Mouse (Mus musculus): Measurements from ENCODE around the gene Trib2.
A peak's percentile ranks its signal among the peaks of the same experiment; 100 is the strongest.

Gene Trib2

GRCm38 (mm10) chr12:15814249-15815081, 2.3 kb downstream of the Trib2 start:
- DNase-seq (ENCODE audit: low spot score) = no peak

- no peak for DNase-seq (ENCODE audit: low spot score)
Measured at GRCm38 (mm10) chr12:15813819-15814165, 2.9 kb downstream of the Trib2 start.

GRCm38 (mm10) chr12:15813133-15813818, 3.4 kb downstream of the Trib2 start:
- no peak for DNase-seq (ENCODE audit: low spot score)

DNA sequence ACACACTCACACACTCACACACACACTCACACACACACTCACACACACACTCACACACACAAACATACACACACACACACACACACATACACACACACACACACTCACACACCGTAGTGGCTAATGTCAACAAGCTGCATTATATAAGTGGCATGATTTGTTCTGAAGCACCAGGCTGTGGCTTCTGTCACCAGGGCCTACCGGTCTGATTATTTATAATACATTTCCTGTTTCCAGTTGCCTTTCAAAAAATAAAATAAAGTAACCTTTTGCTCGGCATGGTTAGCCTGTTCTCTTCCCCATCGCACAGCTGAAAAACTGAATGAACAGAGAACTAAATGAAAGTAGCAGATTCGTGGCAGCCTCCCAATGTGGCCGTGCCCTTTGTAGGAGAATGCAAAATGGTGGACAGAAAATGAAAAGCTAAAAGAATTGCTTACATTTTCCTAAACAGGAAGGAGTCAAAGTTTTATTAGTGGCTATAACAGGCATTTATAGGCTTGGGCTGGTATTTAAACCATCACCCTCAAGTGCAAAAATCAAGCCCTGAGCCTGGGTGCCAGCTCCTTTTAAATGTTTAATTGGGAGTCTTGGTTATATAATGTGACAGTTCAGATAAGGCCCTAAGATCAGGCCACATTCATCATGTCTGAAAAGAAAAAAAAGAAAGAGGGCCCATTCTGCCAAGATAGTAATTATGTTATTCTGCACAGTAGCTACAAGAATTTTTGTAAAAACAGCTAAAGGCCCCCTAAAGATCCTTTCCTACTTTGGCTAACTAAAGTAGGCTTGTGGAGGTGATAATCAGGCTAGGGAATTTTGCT, 4.4 kb downstream of the Trib2 start:
- no peak for DNase-seq (ENCODE audit: low spot score)

GRCm38 (mm10) chr12:15811682-15812081, 5.0 kb downstream of the Trib2 start:
- no peak for DNase-seq (ENCODE audit: low spot score)

- DNase-seq (ENCODE audit: low spot score) = no peak
Measured at GRCm38 (mm10) chr12:15810926-15811325, 5.8 kb downstream of the Trib2 start.

DNA sequence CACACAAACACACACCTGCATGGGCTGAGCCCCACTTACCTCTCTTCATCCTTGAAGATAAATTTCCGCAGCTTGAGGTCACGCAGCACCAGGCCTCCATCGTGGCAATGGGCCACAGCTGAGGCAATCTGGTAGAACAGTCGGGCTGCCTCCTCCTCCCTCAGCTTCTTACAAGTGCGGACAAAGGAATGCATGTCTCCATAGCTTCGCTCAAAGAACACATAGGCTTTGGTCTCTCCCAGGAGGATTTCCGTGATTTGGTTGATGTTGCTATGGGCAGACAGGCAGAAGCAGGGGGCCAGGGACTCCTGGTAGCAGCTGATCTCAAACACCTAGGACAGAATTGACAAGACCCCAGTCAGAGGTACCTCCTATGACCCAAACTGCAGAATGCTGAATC, 7.1 kb downstream of the Trib2 start:
- no peak for DNase-seq (ENCODE audit: low spot score)

- DNase-seq (ENCODE audit: low spot score) = no peak
Measured at GRCm38 (mm10) chr12:15809249-15809648, 7.5 kb downstream of the Trib2 start.

DNA sequence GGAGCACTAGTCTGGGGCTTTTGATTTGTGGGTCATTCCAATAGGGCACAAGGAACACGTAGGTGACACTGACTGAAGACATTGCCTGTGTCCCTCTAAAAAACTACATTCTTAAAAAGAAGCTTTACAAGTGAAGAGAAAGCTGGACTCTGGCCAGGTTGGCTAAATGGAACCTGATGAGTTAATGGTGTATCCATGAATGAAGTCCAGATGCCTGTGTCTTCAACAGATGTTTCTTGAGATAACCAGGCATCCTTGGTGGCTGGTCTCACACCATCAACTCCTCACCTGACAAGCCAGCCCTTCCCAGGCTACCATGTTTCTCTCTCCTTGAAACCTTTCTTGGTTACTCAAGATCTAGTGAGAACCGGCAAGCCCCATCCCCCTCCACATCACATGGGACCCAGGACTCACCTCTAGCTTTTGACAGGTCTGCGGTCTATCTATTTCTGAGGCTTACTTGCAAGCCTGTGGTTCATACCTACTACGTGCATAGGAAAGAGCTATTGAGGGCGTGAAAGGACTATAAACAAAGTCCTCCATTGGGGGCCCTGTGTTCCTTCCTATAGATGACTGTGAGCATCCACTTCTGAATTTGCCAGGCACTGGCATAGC, 8.4 kb downstream of the Trib2 start:
- DNase-seq (ENCODE audit: low spot score) = no peak

GRCm38 (mm10) chr12:15804931-15805331, 11.8 kb downstream of the Trib2 start:
- no peak for DNase-seq (ENCODE audit: low spot score)

DNA sequence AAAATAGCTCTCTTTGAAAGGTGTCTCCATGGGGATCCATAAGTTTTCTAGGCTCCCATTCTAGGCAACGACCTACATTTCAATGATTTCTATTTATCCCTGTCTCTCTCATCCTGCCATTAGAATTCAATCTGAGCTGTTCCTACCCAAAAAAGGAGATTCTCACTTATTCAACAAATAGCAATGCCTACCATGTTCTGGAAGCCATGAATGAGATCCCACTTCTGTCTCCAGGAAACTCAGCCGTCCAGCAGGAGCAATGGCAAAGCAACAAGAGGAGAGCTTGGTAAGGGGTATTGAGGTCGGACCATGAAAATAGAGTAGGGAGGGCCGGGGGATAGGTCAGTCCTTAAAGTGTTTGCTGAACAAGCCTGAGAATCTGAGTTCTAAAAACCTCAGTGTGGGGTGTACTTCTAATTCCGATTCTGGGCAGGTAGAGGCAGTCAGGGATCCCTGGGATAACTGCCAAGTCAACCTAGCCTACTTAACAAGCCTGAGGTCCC, 12.7 kb downstream of the Trib2 start:
- DNase-seq (ENCODE audit: low spot score) = no peak

- no peak for DNase-seq (ENCODE audit: low spot score)
Measured at GRCm38 (mm10) chr12:15801571-15801930, 15.2 kb downstream of the Trib2 start.

DNA sequence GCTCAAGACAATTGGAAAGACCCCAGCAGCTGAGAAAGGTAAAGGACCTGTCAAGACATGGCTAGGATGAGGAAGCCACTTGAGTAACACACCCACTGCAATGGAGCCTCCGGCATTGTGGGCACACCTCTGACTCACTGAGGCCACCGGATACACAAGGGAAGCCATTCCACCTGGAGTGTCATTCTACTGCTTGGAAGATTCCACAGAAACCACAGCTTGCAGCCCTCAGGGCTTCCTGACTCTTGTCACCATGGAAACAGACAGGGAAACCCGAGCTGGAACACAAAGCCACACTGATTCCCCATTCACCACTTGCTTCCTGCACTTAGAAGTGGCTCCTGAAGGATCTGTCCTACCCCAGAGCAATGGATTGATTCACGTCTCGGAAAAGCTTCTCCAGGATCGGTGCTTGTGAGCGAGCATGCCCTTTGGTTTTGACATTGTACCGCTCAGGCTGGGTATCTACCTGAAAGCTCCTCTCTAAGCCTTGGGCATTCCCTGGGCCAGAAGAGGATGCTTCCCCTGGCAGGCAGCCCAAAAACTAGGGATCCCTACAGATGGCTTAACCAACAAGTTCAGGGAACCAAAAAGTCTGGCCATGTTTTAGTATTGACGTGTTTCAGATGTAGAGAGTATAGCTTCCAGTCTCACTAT, 15.7 kb downstream of the Trib2 start:
- no peak for DNase-seq (ENCODE audit: low spot score)

DNA sequence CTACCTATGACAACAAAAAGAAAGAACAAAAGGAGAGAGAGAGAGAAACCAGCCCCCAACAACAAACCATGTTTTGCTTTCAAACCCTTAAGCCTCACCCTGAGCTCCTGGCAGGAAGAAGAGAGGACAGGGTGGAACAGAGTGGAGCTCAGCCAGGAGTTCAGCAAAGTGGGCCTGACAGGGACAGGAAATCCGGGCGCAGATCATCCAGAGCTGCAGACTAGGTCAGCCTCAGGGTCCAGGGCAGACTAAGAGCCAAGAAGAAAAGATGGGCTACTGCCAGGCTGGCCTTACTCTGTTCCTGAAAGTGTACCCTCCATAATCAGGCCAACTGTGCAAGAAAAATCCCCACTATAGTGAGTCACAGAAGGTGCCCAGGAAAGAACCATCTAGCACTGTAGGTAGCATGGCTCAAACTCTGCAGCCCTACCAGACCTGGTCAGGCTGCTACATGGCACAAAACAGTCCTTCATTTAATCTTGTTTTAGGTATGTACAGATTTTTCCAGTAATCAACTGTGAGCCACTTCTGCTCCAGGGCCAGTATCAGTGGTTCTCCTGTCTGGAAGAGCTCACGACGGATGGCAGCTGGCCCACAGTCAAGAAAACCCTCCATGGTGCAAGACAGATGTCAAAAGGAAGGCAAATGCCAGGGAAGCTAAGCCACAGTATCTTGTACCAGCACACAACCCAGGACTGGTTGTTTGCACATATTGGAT, 16.4 kb downstream of the Trib2 start:
- DNase-seq (ENCODE audit: low spot score) = no peak

DNA sequence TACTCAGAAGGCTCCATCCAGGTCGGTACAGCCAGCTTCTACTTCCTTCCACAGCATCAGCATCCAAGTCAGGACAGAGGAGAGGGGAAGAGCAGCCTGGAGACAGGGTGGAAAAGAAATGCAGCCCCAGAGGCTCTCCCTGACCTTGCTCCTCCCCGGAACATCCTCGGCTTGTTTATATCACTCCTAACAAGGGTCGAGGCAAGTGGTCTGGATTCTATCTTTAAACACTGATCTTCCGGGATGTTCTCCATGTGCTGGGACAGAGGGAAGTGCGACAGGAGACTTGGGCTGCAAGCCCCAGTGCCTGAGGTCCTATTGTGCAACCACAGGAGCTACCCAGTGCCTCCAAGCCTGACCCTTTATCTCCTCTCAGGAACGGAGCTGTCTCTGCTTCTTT, 18.7 kb downstream of the Trib2 start:
- DNase-seq (ENCODE audit: low spot score) = no peak

GRCm38 (mm10) chr12:15795886-15796285, 20.8 kb downstream of the Trib2 start:
- DNase-seq (ENCODE audit: low spot score) = no peak

GRCm38 (mm10) chr12:15793336-15793735, 23.4 kb downstream of the Trib2 start:
- no peak for DNase-seq (ENCODE audit: low spot score)

GRCm38 (mm10) chr12:15790181-15790580, 26.5 kb downstream of the Trib2 start:
- no peak for DNase-seq (ENCODE audit: low spot score)

GRCm38 (mm10) chr12:15777047-15777446, 39.7 kb downstream of the Trib2 start:
- no peak for DNase-seq (ENCODE audit: low spot score)

DNA sequence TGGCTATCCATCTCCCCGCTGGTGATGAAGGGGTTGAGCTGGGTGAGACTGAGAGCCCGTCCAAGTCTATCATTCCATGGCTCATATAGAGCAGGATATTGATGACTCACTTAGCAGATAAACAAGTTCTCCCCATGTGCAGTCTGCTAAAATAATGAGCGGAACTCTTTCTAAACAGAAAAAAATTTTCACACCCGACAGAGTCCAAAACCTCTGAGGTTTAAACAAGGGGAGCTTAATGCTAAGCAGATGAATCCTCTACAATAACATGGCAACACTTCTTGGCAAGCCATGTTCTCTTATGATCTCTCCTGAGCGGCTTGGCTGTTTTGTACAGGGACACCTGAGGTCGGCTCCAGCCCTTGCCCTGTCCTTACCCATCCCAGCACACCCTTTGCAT, 45.0 kb downstream of the Trib2 start:
- DNase-seq (ENCODE audit: low spot score) = no peak

- peak; percentile 49 for DNase-seq (ENCODE audit: low spot score)
Measured at GRCm38 (mm10) chr12:15768536-15768935, 48.2 kb downstream of the Trib2 start.
